Comparison of ENCODE assay signal across 12 mouse cellular contexts in the genomic region with DNA sequence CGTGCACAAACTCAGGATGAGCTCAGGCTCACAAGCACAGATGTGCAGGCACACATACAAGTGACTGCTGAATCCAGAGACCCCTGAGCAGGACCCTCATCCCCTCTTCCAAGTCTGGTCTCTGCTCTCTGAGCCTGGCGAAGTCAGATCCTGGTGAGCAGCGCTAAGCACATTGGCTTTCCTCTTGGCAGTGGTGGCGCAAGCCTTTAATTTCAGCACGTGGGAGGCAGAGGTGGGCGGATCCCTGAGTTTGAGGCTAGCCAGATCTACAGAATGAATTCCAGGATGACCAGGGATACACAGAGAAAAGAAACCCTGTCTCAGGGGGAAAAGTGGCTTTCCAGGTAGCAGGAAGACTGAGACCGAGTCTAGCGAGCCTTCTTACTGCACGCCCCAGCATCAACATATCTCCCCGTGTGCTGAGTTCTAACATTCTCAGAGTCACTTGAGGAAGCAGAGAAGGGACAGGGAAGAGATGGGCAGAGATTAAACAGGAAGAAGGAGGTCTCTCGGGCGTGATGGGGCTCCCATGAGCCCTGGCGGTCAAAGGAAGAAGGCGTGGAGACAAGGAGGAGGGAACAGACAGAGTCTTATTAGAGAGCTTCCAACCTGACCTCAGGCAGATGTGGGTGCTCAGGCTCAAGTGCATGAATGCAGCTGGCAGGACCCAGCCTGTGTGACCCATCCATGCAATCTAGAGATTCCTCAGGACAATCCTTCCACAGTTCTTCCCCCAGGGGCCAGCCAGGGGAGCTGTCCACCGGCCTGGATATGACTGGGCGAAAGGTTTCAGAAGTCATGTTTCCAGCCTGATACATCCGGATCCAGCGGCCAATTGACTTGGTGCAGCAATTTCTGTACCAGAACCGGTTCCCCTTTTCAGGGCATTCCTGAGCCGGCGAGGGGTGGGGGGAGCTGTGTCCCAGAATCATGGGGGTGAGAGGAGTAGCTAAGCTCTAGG. TPM values are rescaled to one million over a fixed set of nuclear protein-coding genes. Genes with fewer than 3 reads are reported as not detected.
DNase-seq lines count a peak whose midpoint lies in the region; ATAC-seq and TF ChIP-seq lines count a peak whose summit lies in the region.
"Had no signal": no experiment of that assay in that cellular context is flagged by ENCODE, and none has a peak within 500 bp of the region (broad histone marks: within the 10 kb centered on the region; RNA-seq: fewer than 3 reads in every experiment).

No protein-coding gene starts in this region.

- TF ChIP-seq CTCF in thymus, adult 2 months (IDR thresholded peaks at IDR 0.05; ENCODE audit: borderline replicate concordance, control insufficient read depth, extremely low read depth, insufficient read depth, low read length, poor library complexity): 0 out of 2 replicates have a peak, but pooled peaks have one; percentile 26

- H3K36me3 ChIP-seq in kidney, embryonic 15.5 days: no peaks in the 10 kb centered on the region
- H3K36me3 ChIP-seq in thymus, adult 2 months (ENCODE audit: control insufficient read depth, insufficient read depth, low read length): no peaks in the 10 kb centered on the region
- H3K36me3 ChIP-seq in limb, embryonic 12.5 days: no peaks in the 10 kb centered on the region
- no peaks in the 10 kb centered on the region for H3K36me3 ChIP-seq in midbrain, embryonic 13.5 days
- H3K36me3 ChIP-seq: heart, embryonic 10.5 days; stomach, embryonic 15.5 days had no signal

- no peak overlapping the region for H3K9ac ChIP-seq in kidney, embryonic 15.5 days
- H3K9ac ChIP-seq in limb, embryonic 12.5 days (replicated peaks): no peak overlapping the region
- H3K9ac ChIP-seq in midbrain, embryonic 13.5 days (replicated peaks): no peak overlapping the region
- H3K9ac ChIP-seq: stomach, embryonic 15.5 days had no signal

- H3K4me1 ChIP-seq in kidney, embryonic 15.5 days: peaks cover 31% of the 10 kb centered on the region
- H3K4me1 ChIP-seq in thymus, adult 2 months (replicated peaks; ENCODE audit: control insufficient read depth, insufficient read depth, low read length): peaks cover 47% of the 10 kb centered on the region
- peaks cover 51% of the 10 kb centered on the region for H3K4me1 ChIP-seq in limb, embryonic 12.5 days (replicated peaks)
- no peaks in the 10 kb centered on the region for H3K4me1 ChIP-seq in midbrain, embryonic 13.5 days (replicated peaks)

- H3K27ac ChIP-seq in kidney, embryonic 15.5 days: peak overlapping the region; percentile 24
- H3K27ac ChIP-seq in thymus, adult 2 months (ENCODE audit: control insufficient read depth, insufficient read depth, low read length): peak overlapping the region; percentile 95
- 0 out of 2 replicates have a peak overlapping the region, but pooled peaks have one; percentile 56 for H3K27ac ChIP-seq in limb, embryonic 12.5 days
- no peak overlapping the region for H3K27ac ChIP-seq in midbrain, embryonic 13.5 days
- H3K27ac ChIP-seq: heart, embryonic 10.5 days; stomach, embryonic 15.5 days had no signal

- no peaks in the 10 kb centered on the region for H3K9me3 ChIP-seq in kidney, embryonic 15.5 days (replicated peaks)
- H3K9me3 ChIP-seq in limb, embryonic 12.5 days: no peaks in the 10 kb centered on the region
- no peaks in the 10 kb centered on the region for H3K9me3 ChIP-seq in midbrain, embryonic 13.5 days
- H3K9me3 ChIP-seq: heart, embryonic 10.5 days; stomach, embryonic 15.5 days had no signal

- no peak overlapping the region for H3K4me3 ChIP-seq in kidney, embryonic 15.5 days (replicated peaks)
- no peak overlapping the region for H3K4me3 ChIP-seq in thymus, adult 2 months (ENCODE audit: control insufficient read depth, insufficient read depth, low read length)
- H3K4me3 ChIP-seq in limb, embryonic 12.5 days (replicated peaks): no peak overlapping the region
- no peak overlapping the region for H3K4me3 ChIP-seq in midbrain, embryonic 13.5 days (replicated peaks)
- H3K4me3 ChIP-seq: heart, embryonic 10.5 days; myocyte; stomach, embryonic 15.5 days had no signal

- no peak overlapping the region for H3K4me2 ChIP-seq in kidney, embryonic 15.5 days
- no peak overlapping the region for H3K4me2 ChIP-seq in limb, embryonic 12.5 days
- H3K4me2 ChIP-seq in midbrain, embryonic 13.5 days (replicated peaks): no peak overlapping the region
- H3K4me2 ChIP-seq: stomach, embryonic 15.5 days had no signal

- DNase-seq in kidney, adult 11 months: no peak
- no peak for DNase-seq in thymus, adult 2 months
- DNase-seq in thymus, adult 18-20 months: no peak
- no peak for DNase-seq in ovary, postnatal 10 days (ENCODE audit: low spot score)
- DNase-seq: adrenal gland, postnatal 10 days had no signal

- no peaks in the 10 kb centered on the region for H3K27me3 ChIP-seq in kidney, embryonic 15.5 days
- no peaks in the 10 kb centered on the region for H3K27me3 ChIP-seq in thymus, adult 2 months (ENCODE audit: control insufficient read depth, insufficient read depth, low read length)
- H3K27me3 ChIP-seq in limb, embryonic 12.5 days: no peaks in the 10 kb centered on the region
- no peaks in the 10 kb centered on the region for H3K27me3 ChIP-seq in midbrain, embryonic 13.5 days
- H3K27me3 ChIP-seq: stomach, embryonic 15.5 days had no signal

- TF ChIP-seq POLR2A in thymus, adult 2 months (IDR thresholded peaks at IDR 0.05; ENCODE audit: control insufficient read depth, extremely low read depth, insufficient read depth, low read length, poor library complexity): no peak

- no peak for ATAC-seq in kidney, embryonic 15.5 days (replicated peaks; ENCODE audit: low FRiP score)
- ATAC-seq in limb, embryonic 12.5 days (ENCODE audit: insufficient number of reproducible peaks, insufficient read depth, low FRiP score, low TSS enrichment, low read depth): no peak
- no peak for ATAC-seq in midbrain, embryonic 13.5 days

- 65% methylated on average over 21 of the region's 21 CpGs for WGBS in kidney, embryonic 15.5 days
- 60% methylated on average over 21 of the region's 21 CpGs for WGBS in thymus, adult 2 months
- WGBS in limb, embryonic 12.5 days: 69% methylated on average over 21 of the region's 21 CpGs
- 79% methylated on average over 21 of the region's 21 CpGs for WGBS in midbrain, embryonic 13.5 days

RNA-seq across cellular contexts. Expression of a gene that starts 4.1 kb away (rescaled TPM):
- 6.8 and 7.3 TPM in 2 replicates for polyA plus RNA-seq in kidney, embryonic 15.5 days (2015; fragmentation: Nextera tagmentation; extraction: Ambion mirVana)
- polyA plus RNA-seq in thymus, adult 2 months (2012; rRNA removed): 33.2 and 39.6 TPM in 2 replicates
- polyA plus RNA-seq in limb, embryonic 12.5 days (2016; fragmentation: Nextera tagmentation; extraction: Ambion mirVana): 1.3 and 1.8 TPM in 2 replicates
- polyA plus RNA-seq in midbrain, embryonic 13.5 days (2015; fragmentation: Nextera tagmentation; extraction: Ambion mirVana): 0.50 and 0.66 TPM in 2 replicates
- polyA plus RNA-seq: myocyte had no signal

RNA-seq across cellular contexts. Expression of a gene that starts 17.0 kb away (rescaled TPM):
- polyA plus RNA-seq in kidney, embryonic 15.5 days (2015; fragmentation: Nextera tagmentation; extraction: Ambion mirVana): not detected in 2 replicates
- 0.74 and 1.7 TPM in 2 replicates for polyA plus RNA-seq in thymus, adult 2 months (2012; rRNA removed)
- polyA plus RNA-seq in limb, embryonic 12.5 days (2016; fragmentation: Nextera tagmentation; extraction: Ambion mirVana): not detected in 2 replicates
- polyA plus RNA-seq in midbrain, embryonic 13.5 days (2015; fragmentation: Nextera tagmentation; extraction: Ambion mirVana): not detected in 2 replicates
- polyA plus RNA-seq: heart, embryonic 10.5 days; limb, embryonic 14.5 days; myocyte; stomach, embryonic 15.5 days had no signal

RNA-seq across cellular contexts. Expression of a gene that starts 34.4 kb away (rescaled TPM):
- 0.42 and 0.75 TPM in 2 replicates for polyA plus RNA-seq in kidney, embryonic 15.5 days (2015; fragmentation: Nextera tagmentation; extraction: Ambion mirVana)
- 0.92 and 1.2 TPM in 2 replicates for polyA plus RNA-seq in thymus, adult 2 months (2012; rRNA removed)
- polyA plus RNA-seq in limb, embryonic 12.5 days (2016; fragmentation: Nextera tagmentation; extraction: Ambion mirVana): 0.25 and 0.51 TPM in 2 replicates
- polyA plus RNA-seq in midbrain, embryonic 13.5 days (2015; fragmentation: Nextera tagmentation; extraction: Ambion mirVana): 0.05 TPM in 1 of 2 replicates, not detected in the other

RNA-seq across cellular contexts. Expression of a gene that starts 42.2 kb away (rescaled TPM):
- polyA plus RNA-seq in kidney, embryonic 15.5 days (2015; fragmentation: Nextera tagmentation; extraction: Ambion mirVana): 0.65 and 0.82 TPM in 2 replicates
- polyA plus RNA-seq in thymus, adult 2 months (2012; rRNA removed): 0.42 and 0.47 TPM in 2 replicates
- 0.30 and 0.37 TPM in 2 replicates for polyA plus RNA-seq in limb, embryonic 12.5 days (2016; fragmentation: Nextera tagmentation; extraction: Ambion mirVana)
- 0.16 and 0.18 TPM in 2 replicates for polyA plus RNA-seq in midbrain, embryonic 13.5 days (2015; fragmentation: Nextera tagmentation; extraction: Ambion mirVana)

RNA-seq across cellular contexts. Expression of a gene that starts 45.9 kb away (rescaled TPM):
- 57.8 and 59.0 TPM in 2 replicates for polyA plus RNA-seq in kidney, embryonic 15.5 days (2015; fragmentation: Nextera tagmentation; extraction: Ambion mirVana)
- 552 and 570 TPM in 2 replicates for polyA plus RNA-seq in thymus, adult 2 months (2012; rRNA removed)
- polyA plus RNA-seq in limb, embryonic 12.5 days (2016; fragmentation: Nextera tagmentation; extraction: Ambion mirVana): 102 and 104 TPM in 2 replicates
- 10.8 and 11.4 TPM in 2 replicates for polyA plus RNA-seq in midbrain, embryonic 13.5 days (2015; fragmentation: Nextera tagmentation; extraction: Ambion mirVana)
